Mouse (Mus musculus): Measurements from ENCODE around the gene Gm49321.

GRCm38 (mm10) chr12:73996906-73997296, 59.4 kb downstream of the Gm49321 start:
- no peak for TF ChIP-seq CTCF (IDR thresholded peaks at IDR 0.05; ENCODE audit: low read depth, low read length)
- TF ChIP-seq POLR2A (IDR thresholded peaks at IDR 0.05; ENCODE audit: insufficient read depth, low read length) = no peak
- TF ChIP-seq EP300 (IDR thresholded peaks at IDR 0.05; ENCODE audit: insufficient read depth, low read depth, low read length) = no peak

Measured in ES-Bruce4 (cell line).